Mouse (Mus musculus): ENCODE measurements around the gene Insrr.

DNA sequence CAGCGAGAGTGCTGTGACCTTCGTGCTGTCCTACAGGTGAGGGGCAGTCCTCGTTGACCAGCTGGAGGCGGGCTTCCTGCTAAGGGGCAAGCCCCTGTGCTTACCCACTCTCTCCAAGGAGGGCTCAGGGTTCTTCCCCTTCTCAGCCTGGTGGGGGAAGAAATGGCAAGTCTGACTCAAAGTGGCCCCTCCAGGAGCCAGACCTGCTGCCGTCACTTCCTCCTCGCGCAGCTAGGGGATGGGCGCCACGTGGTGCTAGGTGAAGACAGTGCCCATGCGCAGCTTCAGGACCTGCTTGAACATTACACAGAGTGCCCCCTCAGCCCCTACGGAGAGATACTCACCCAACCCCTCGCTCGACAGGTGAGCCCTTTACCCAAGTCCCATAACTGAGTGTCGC is 52.4 kb downstream of the Insrr start:
- TF ChIP-seq CTCF (IDR thresholded peaks at IDR 0.05; ENCODE audit: extremely low read depth, insufficient read depth, low read length) (no peak), POLR2A (IDR thresholded peaks at IDR 0.05; ENCODE audit: extremely low read depth, insufficient read depth, low read length) (no peak)

Data from cortical plate, adult 2 months (tissue).